Mouse (Mus musculus) embryo, embryonic 9.5 days (tissue): ENCODE data around the gene Ppp1r9b.
A peak's percentile ranks its signal among the peaks of the same experiment; 100 is the strongest.

ENCODE experiments used
- DNase-seq: peaks from one replicate; pipeline ENCODE4 v3.0.0-alpha.2; 2017; ENCODE audit errors: extremely low spot score

The Ppp1r9b gene

DNA sequence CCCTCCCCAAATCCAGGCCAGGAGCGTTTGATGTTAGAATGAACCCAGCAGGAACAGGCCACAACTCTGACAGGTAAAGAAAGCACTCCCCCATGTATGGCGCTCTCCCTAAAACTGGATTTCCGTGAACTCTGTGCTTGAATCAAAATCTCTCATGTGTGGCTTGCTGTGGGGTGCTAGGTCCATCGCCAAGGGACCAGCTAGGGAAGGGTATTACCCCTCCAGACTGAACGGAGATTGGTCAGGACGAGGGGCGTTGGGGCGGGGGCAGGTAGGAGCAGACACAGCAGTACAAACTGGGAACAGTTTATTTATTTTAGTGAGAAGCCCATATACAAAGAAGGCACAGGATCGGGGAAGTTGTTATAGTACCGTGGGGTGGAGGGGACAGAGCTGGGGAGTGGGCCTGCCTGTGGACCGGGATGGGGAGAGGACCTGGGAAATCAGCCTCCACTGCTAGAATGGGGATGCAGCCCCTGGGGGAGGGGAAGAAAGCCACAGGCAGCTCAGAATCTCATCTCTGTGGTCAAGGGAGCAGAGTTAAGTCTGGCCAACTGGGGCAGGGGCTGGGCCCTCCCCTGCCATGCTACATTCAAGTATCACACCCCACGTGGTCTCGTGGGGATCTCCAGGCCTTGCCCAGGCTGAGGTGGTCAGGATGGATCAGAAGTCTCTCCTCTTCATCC, 53.5 kb downstream of the Ppp1r9b start:
- DNase-seq: no peak

DNA sequence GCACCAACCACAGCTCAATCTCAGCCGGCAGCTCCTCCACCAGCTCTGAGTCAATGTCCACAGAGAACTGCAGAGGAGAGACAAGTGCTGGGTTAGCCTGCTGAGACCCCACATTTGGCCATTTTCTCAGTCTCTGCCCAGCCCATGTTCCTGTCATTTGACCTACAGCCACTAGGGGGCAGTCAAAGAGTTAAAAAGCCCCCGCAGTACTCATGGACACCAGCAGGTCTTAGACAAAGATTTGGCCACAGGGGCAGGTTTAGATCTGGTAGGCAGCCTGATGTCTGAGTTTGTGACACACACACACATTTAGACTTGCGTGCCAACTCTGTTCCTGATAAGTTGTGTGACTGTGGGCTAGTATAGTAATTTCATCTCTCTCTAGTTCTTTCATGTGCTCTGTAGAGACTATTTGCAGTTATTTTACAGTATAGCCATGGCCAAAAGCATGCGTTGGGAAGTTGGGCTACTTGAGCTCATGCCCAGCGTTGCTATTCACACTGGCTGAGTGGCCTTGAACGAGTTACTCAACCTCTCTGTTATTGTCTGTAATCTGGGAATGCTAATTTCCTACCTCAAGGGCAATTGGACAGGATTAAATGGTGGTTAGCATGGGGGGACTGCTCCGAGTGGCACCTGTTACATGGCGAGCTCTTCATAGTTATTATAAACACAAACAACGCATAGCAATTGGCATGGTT, 56.3 kb downstream of the Ppp1r9b start:
- DNase-seq: peak; percentile 69

DNA sequence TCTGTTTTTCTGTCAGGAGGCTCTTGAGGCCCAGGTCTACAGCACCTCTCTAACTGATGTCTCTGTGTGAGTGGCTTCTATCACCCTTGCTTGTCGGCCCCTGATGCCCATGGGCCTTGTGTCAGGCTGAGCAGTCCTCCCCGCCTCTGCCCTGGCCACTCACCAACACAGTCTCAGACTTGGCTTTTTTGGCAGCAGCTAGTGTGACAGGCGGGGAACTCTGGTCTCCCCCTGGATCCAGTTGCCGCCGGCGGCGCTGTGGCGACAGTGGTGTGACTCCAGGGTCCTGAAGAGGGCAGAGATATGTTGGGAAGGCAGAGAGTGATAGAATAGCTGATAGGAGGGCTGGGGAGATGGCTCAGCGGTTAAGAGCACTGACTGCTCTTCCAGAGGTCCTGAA, 62.2 kb downstream of the Ppp1r9b start:
- no peak for DNase-seq
